Mouse (Mus musculus) kidney, postnatal 4 days (tissue): ENCODE measurements at regions not wholly inside any gene's neighbourhood (a gene's known extent, or its start where the extent isn't known, plus 50 kb on each side); places are given as distances from the start of the nearest gene placed in this dataset.

Experiments used
- DNase-seq, 2 experiments: peaks; one replicate each; pipeline ENCODE4 v3.0.0; 2021; ENCODE audit warnings: mixed read lengths in 2 of 2

DNA sequence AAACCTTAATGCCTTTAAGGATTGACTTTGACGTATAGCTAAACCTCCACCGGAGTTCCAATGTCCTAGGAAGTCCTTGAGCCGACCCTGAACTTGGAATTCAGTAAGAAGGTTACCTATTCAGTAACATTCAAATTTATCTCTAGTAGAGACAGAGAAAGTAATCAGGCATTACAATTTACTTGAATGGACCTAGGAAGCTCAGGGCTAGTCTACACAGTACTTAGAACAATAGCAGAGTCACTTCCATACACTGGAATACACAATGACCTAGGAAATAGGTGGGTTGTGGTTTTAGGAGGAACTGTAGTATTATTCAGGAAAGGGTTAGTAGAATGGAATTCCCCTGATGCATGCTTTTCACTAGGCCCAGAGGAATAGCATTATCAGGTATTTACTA lies 179.2 kb upstream of the Tas2r134 start:
- no peak for DNase-seq

DNA sequence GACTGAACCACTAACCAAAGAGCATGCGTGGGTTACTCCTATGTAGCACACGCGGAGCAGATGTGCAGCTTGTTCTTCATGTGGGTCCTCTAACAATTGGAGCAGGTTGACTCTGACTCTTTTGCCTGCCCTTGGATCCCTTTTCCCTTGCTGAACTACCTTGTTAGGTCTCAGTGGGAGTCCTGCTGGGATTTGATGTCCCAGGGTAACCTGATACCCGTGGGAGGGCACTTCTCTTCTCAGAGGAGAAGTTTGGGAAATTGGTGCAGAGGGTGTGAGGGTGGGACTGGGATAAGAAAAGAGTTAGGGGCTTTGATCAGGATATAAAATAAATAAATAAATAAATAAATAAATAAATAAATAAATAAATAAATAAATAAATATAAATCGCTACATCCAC lies 179.7 kb upstream of the Tas2r134 start:
- DNase-seq = no peak

DNA sequence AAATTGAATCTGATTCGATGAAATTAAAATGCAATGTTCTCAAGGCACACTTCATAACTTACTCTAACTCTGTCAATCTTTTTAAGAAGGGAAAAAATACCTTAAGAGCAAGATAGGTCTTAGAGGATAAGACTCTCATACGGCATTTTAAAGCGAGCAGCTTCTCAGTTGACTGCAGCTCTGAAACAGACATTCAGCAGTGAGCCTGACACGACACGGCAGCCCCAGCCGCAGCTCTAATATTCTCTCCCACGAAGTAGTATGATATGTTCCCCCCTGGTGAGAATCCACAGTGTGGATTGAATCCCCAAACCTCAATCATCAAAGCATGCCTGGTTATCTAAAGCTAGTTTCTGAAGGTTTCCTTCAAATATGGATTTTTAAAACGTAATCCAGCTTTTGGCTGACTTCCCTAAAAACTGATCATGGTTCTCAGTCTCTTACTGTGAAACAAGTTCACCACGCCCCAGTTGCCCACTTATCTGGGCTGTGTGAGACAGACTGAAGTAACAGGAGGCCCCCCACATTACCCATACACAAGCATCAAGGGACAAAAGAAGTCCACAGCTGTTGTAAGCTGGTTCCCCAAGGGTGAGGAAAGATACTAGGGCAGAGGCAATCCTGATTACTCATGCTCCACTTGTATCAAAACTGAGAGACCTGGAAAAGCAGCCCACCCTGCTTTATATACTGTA lies 182.8 kb upstream of the Tas2r134 start:
- no peak for DNase-seq

DNA sequence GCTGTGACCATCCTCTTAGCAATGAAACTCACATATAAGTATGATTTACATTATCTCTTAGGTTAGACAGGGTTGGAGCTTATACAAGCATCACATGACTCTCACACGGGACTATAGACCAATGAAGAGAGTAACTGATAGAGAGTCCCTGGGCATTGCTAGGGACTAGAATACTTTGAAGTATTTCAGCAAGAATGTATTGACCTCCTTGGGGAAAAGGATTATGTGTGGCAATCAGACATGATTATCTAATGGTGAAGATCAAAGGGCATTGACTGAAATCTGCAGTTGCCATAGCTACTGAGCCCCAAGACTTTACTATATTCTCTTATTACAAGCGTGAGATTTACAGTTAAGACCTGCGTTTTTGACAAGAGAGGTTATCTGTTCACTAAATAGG lies 183.4 kb upstream of the Tas2r134 start:
- no peak for DNase-seq

DNA sequence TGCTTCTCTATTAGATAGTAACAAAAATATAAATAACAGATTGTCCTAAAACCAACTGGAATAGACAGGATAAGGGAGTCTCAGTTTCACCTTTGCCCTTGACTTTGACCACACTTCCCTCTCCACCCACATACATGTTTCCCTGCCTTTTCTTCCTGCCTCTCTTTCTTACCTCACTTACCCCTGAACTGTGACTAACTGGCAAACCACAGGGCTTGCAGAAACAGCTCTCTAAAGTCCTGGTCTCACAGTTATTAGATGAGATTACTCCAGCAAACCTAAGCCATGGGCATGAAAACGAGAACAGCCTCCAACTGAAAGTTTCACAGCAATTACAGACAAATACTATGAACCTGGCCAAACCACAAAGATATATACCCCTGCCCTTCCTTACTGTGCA lies 188.3 kb upstream of the Tas2r134 start:
- no peak for DNase-seq

DNA sequence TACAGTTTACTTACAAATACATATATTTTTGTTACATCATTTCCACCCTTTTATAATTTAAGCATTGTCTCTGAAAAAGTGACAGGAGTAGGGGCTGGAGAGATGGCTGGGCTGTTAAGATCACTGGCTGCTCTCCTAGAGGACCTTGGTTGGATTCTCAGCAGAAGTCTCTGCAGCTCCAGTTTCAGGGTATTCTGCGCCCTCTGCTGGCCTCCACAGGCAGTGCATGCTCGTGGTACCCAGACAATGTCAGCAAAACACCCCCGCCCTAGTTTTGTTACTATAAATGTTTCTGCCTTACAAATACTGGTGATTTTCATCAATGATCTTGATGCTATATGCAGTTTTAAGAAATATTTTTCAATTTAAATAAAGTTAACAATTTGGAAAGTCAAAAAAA lies 190.7 kb upstream of the Tas2r134 start:
- DNase-seq = peak; percentile 51 to 56

DNA sequence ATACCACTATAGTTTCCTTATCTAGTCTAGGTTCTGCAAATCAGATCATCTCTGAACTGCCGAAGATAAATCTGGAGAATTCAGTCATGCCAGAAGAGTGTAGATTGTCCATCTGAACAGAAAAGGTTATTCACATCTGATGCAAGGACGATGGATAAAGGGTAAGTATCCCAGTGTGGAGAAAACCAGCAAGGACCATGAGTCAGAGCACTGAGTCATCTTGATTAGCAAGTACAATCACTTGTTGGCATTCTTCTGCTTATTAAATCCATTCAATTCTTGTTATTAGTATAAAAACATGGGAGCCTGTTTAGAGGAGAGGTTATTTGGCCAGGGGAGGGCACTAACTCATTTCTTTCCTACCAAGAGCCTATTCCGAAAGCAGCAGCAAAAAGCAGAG lies 195.7 kb upstream of the Tas2r134 start:
- DNase-seq = no peak

DNA sequence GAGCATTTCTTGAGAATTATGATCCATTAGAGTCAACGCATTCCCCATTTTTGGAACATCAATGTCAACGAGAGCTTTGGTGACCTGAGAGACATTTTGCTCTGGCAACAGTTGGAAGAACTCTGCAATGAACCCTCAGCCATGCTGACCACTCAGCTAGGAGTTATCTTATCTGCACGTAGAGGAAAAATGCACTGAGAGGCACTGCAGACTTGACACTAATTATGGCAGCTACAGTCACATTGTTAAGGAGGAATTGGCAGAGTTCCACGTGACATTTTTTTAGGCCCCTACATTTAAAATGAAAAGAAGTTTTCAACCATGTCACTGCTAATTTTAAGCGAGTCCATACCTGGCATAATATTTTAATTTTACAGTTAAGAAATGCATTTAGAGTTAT lies 197.6 kb upstream of the Tas2r134 start:
- DNase-seq = no peak

DNA sequence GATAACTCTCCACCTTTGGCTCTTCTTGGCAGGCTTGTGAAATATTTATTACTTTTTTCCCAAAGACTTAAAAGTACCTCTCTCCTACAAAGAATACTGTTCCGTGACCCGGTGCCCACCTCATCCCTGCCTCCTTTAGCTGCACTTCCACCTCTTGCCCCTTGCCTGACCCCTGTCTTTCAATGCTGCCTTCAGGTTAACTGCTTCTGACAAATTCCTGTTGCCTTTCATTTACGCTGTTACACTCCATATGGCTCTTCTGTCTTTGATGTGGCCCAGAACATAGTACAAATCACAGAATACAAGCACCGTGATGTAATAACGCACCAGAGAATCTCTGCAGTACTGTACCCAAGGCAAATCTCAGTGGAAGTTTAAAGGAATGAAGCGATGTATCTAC lies 204.9 kb upstream of the Tas2r134 start:
- peak; percentile 52 to 60 for DNase-seq

DNA sequence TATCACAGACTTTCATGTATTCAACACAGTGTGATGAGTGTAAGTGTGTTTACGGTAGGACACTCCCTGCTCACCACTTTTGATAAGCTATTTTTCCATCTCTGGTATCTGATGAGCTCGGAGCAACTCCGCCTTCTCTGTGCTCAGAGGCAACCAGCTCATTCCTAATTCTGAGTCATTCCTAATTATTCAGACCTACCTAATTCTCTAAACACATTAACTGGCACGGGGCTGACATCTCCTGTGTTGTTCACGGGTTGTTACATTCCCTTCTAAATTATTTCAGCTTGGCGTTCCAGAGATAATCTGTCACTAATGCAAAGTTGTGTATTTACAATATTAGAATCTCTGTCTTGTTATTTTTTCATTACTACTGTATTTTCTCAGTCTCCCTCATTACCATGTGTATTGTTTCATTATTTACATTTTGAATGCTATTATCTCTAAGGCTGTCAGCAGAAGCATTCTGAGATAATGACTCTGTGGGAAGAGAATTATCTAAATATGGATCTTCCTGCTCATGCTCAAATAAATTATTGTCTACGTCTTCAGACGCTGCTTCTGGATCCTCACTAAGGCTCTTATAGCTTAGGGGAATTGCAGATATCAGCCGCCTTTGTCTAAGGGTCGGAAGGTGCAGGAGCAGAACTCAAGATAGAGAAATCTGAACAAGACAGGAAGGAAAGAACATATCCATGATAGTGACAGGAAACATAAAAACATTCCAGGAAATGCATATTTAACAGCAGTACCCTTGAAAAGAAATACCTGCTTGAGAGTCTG lies 209.2 kb upstream of the Tas2r134 start:
- DNase-seq = no peak

DNA sequence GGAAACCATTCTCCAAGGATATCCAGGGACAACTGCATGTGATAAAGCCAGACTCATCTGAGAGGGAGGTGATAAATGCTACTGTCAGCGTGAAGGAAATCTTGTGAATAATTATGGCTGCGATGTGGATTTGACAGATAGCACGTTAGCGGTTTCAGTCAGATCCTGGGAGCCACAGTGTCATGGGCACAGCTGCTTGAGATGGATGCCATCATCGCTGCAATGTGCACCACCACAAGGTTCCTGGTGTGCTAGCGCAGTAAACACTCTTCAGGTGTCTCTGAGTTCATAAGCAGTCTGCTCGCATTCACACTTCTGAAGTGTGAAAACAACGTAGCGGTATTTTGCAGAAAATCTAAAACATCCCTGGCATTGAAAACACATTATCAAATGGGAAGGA lies 238.9 kb upstream of the Tas2r134 start:
- DNase-seq = no peak

DNA sequence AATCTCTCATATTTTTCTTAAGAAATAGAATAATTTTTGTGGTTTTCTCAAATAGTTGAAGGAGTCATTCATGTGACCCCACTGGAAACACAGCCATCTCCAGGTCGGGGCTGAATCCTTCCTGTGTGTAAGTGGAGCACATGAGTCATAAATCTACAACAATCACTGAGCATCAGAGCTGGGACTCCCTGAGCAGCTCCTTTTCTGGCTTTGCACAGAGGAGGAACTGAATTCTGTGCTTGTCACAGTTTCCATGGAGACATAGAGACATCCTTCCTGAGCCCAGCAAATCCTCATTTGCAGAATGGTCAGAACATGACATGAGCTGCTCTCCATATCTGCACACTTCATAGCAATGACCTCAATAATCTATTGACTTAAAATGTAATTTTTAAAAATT lies 238.2 kb upstream of the Rnd3 start:
- DNase-seq = no peak

DNA sequence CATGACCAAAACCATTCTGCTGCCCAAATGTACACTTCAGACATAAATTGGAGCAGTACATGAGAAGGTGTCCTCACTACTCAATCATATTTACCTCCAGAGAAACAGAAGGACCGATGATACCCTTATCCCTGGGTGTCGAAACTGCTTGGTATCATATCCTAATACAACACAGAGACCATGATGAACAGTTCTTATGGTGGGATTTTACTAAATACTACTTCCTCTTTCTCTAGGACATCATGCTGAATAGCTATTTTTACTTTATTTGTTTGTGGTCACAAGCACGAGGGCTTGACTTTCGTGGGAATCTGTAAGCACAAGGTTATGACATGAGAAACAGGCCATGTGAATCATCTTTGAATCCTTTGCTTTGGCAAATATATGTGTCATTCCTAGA lies 227.7 kb upstream of the Rnd3 start:
- DNase-seq = no peak

DNA sequence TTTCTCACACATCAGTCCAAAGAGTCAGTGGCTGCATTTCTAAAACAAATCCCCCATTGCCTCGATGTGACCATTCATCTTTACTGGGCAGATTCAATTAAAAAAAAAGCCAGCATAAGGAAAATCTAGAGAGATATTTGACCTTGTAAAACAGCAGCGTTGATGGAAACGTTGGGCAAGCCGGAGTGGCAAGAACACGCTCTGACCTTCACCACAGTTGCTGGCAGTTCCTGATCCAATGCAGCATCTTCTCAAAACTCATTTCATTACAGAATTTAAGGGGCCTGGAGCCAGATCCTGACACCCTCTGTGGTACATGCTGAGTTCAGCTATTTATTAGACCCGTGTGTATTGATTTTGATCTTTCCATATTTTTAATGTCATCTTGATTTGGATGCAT lies 225.7 kb upstream of the Rnd3 start:
- DNase-seq = no peak

DNA sequence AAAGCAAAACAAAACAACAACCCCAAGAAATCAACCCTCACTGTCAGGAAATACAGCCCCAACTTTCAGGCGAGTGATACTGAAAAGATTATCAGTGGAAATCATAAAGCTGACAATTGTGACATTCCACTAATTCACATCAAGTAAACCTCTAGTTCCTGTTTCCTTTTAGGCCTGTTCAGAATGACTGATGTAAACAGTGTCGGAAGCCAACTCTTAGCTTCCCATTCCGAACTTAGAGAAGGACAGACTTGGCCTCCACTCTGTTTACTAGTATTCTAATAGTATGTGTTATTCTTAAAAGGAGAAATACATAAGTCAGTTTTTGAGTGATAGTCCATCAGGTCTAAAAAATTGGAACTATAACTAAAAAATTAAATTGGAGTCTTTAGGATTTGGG lies 223.9 kb upstream of the Rnd3 start:
- DNase-seq = no peak

DNA sequence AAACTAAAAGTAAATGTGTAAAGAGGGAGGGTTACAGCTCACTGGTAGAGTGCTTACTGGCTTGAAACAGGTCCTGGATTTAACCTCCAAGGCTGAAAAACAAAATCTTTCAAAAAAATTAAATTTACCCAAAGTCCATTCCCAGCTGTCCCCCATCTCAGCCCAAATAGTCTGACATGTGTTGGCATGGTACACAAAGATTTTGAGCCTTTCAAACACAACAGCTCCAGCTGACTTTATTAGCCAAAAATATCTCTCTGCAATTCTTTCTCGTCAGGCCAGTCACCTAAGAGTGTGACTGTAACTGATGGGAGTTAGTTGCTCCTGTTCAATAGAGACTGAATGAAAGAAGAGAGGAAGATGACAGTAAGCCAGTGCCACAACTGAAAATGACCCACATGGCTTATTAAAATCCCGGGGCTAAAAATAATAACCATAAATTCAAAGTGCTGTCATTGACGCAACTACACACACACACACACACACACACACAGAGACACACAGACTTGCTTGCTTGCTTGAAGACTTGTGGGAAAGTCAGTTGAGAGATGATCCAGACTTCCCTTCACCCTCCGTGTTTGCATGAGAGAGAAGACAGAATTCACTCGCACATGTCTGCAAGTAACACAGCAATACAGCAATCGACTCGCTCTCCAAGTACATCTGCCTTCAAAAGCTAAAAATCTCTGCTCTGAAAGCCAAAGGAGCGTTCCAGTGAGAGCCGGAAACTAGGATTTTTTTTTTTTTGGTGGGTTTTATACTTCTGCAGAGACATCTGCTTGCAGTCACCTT lies 214.1 kb upstream of the Rnd3 start:
- peak in 1 of 2 experiments; percentile 5 for DNase-seq

DNA sequence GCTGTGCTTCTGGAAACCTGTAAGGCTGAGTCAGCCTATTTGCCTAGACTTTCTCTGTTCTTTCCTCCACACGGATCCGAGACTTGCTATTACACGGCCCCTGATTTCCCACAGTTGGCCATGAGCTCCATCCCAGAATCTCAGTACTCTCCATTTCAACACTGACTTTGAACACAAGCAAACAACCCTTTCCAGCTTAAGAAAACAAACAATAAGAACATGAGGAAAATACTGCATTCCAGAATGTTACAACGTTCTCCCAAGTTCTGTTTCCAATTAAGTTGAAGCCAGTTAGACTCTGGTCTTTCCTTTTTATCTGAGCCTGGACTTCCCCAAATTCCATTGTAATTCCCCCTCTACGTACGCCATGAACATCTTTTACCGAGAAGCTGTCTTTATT lies 206.4 kb upstream of the Rnd3 start:
- no peak for DNase-seq

DNA sequence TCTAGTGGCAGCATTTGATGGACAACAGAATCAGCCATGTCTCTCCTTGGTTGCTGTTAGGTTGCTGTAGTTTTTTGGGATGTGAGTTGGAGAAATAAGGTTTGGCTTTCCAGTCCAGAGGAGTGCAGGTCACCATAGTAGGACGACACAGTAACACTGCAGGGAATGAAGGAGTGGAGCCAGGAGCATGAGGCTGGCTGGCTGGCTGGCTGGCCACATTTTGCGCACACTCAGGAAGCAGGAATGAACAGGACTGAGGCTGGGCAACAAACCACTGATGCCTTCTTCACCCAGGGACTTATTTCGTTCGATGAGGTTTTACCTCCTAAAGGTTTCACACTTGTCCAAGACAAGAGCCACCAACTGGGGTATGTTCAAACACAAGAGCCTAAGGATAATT lies 205.9 kb upstream of the Rnd3 start:
- no peak for DNase-seq

DNA sequence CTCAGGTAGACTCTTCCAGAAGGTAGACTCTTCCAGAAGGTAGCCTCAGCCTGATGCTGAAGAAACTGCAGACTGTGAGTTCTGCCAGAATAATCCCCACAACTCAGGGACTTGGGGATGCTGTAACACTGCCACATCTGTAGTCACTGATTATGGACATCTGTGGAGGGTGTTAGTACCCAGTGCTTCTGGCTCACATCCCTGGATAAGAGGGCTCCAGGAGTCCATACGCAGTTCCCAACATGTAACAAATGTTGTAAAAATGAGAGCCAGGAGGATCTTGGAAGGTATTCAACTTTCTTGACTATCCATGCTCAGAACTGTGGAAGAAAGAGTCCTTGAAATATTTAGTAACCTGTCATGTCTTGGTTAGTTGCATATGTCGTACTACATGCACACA lies 200.7 kb upstream of the Rnd3 start:
- no peak for DNase-seq

DNA sequence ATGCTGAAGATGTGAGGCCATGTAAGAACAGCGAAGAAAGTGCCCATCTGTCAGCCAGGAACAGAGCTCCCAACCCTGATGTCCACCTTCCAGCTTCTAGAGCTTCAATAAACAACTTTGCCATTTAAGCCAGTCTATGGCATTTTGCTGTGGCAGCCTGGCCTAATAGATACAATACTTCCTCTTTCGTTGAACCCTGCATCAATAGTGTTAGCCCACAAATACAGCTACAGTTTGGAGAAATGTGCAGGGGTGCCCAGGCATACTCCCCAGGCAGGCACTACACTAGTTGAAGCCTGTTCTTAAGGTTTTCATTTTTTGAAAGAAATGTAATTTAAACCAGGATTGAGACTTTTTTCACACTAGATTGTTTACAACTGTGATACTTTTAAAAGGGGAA lies 199.9 kb upstream of the Rnd3 start:
- no peak for DNase-seq

DNA sequence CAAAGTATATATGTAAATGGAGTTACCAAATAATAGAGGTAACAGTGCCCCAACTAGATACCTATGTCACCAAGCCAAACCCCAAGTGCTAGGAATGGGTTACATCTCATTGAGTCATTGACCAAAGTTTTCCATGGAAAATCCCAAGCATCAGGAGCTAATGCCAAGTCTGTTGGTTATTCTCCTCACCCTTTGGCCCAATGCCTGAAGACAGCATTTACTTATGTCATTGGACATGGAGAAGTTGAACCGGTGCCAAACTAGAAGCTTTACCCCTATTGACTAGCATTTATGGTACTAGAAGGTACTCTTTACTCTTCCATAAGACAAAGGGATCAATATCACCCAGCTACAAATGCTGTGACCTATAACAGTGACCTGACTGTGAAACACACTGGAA lies 198.2 kb upstream of the Rnd3 start:
- no peak for DNase-seq

DNA sequence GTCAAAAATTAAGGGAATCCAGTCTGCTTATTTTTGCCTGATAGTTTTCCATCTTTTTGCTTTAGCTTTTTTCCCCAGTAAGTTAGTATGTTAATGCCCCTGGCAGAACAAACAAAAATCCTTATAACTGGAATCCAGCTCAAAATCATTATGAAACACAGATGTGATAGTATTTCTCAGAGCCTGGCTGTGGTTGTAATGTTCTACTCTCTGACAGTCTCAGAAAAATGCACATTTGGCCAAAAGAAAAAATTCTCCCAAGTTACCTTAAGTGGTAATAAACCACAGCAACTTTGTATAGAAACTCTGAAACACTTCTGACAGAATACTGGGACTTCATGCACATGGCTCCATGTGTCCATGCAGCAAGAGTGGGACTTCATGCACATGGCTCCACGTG lies 193.5 kb upstream of the Rnd3 start:
- DNase-seq = no peak

DNA sequence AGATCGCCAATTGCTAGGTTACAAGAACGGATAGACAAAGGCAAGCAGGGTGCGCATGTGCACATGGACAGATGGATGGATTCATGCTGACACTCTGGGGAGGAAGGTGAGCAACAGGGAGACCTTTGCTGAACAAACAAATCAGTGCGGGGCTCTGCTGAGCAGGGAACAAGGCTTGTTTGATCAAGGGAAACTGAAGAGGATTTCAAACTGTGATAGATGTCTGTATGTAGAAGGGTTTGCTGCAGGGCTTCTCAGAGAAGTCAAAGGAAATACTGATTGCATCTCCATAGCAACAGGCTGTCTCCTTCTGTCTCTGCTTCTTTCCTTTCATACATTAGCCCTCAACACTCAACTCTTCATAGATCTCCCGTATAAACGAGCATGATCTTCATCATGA lies 185.5 kb upstream of the Rnd3 start:
- no peak for DNase-seq

DNA sequence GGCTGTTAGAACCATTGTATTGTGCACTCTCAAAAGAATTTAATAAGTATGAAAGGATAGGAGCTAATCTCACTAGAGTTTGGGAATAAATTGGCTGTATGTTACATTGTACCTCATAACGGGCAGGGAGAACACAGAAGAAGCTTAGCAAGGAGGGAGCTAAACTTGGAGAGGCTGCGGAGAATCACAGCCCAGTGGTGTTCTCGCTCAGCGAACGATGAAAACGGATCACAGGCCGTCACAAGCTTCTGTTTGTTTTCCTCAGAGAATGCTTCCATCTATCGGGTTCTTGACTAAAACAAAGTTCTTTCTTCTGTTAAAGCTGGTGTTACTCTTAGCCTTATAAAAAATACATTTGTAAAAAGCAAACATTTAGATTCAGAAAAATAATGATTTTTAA lies 178.2 kb upstream of the Rnd3 start:
- no peak for DNase-seq
